12 mouse cellular contexts compared by ENCODE assay signal in genomic region chr12:41558956-41559735, GRCm38 (mm10).
A peak's percentile ranks its signal among the peaks of the same experiment; 100 is the strongest.
DNase-seq lines count a peak whose midpoint lies in the region; ATAC-seq lines count a peak whose summit lies in the region.
"Had no signal": no experiment of that assay in that cellular context is flagged by ENCODE, and none has a peak within 500 bp of the region (broad histone marks: within the 10 kb centered on the region; RNA-seq: fewer than 3 reads in every experiment).

No protein-coding gene starts in this region.

- WGBS in hindbrain, embryonic 13.5 days = 16% methylated on average over 5 of the region's 5 CpGs
- 16% methylated on average over 5 of the region's 5 CpGs for WGBS in hindbrain, embryonic 11.5 days
- whole genome bisulfite sequencing in forebrain, embryonic 12.5 days = 3% methylated on average over 5 of the region's 5 CpGs
- WGBS in kidney, embryonic 16.5 days = 38% methylated on average over 5 of the region's 5 CpGs

- no peak overlapping the region for H3K4me2 ChIP-seq in hindbrain, embryonic 13.5 days
- no peak overlapping the region for H3K4me2 ChIP-seq in hindbrain, embryonic 11.5 days (replicated peaks; ENCODE audit: low read depth, low read length)
- H3K4me2 ChIP-seq in forebrain, embryonic 12.5 days = no peak overlapping the region
- H3K4me2 ChIP-seq in kidney, embryonic 16.5 days (replicated peaks; ENCODE audit: low read depth, low read length) = no peak overlapping the region
- H3K4me2 ChIP-seq: embryonic facial prominence, embryonic 12.5 days had no signal

- H3K4me1 ChIP-seq in hindbrain, embryonic 13.5 days (replicated peaks) = peaks cover 5% of the 10 kb centered on the region
- no peaks in the 10 kb centered on the region for H3K4me1 ChIP-seq in hindbrain, embryonic 11.5 days (replicated peaks; ENCODE audit: control insufficient read depth, insufficient read depth, low read length)
- peaks cover 15% of the 10 kb centered on the region for H3K4me1 ChIP-seq in forebrain, embryonic 12.5 days
- H3K4me1 ChIP-seq in kidney, embryonic 16.5 days (ENCODE audit: insufficient read depth, low read length) = no peaks in the 10 kb centered on the region
- H3K4me1 ChIP-seq: embryonic facial prominence, embryonic 12.5 days had no signal

- no peaks in the 10 kb centered on the region for H3K36me3 ChIP-seq in hindbrain, embryonic 13.5 days
- no peaks in the 10 kb centered on the region for H3K36me3 ChIP-seq in hindbrain, embryonic 11.5 days (ENCODE audit: control insufficient read depth, insufficient read depth, low read length)
- H3K36me3 ChIP-seq in forebrain, embryonic 12.5 days (replicated peaks) = no peaks in the 10 kb centered on the region
- H3K36me3 ChIP-seq in kidney, embryonic 16.5 days (ENCODE audit: insufficient read depth, low read length) = no peaks in the 10 kb centered on the region
- H3K36me3 ChIP-seq: embryonic facial prominence, embryonic 12.5 days had no signal

- peak overlapping the region; percentile 30; the same call in 1 of the 2 replicates for H3K27ac ChIP-seq in hindbrain, embryonic 13.5 days
- no peak overlapping the region for H3K27ac ChIP-seq in hindbrain, embryonic 11.5 days (ENCODE audit: low read depth, low read length)
- no peak overlapping the region for H3K27ac ChIP-seq in forebrain, embryonic 12.5 days
- peak overlapping the region; percentile 34; the same call in 1 of the 2 replicates for H3K27ac ChIP-seq in kidney, embryonic 16.5 days (ENCODE audit: low read length)
- H3K27ac ChIP-seq: embryonic facial prominence, embryonic 12.5 days; macrophage had no signal

- ATAC-seq in hindbrain, embryonic 13.5 days (ENCODE audit: low FRiP score) = 0 out of 2 replicates have a peak, but pooled peaks have one; percentile 43
- no peak for ATAC-seq in hindbrain, embryonic 11.5 days (ENCODE audit: low FRiP score)
- ATAC-seq in forebrain, embryonic 12.5 days (ENCODE audit: low FRiP score) = peak; percentile 89
- ATAC-seq in kidney, embryonic 16.5 days (ENCODE audit: low FRiP score, low TSS enrichment) = peak; percentile 74; the same call in 1 of the 2 replicates
- no peak for ATAC-seq in monocyte, adult 5-6 weeks (replicated peaks; ENCODE audit: insufficient number of reproducible peaks, low FRiP score, low TSS enrichment, poor library complexity, severe bottlenecking)

- no peaks in the 10 kb centered on the region for H3K27me3 ChIP-seq in hindbrain, embryonic 13.5 days
- no peaks in the 10 kb centered on the region for H3K27me3 ChIP-seq in hindbrain, embryonic 11.5 days (ENCODE audit: control insufficient read depth, insufficient read depth, low read length)
- no peaks in the 10 kb centered on the region for H3K27me3 ChIP-seq in forebrain, embryonic 12.5 days
- H3K27me3 ChIP-seq in kidney, embryonic 16.5 days (ENCODE audit: insufficient read depth, low read length) = no peaks in the 10 kb centered on the region
- H3K27me3 ChIP-seq: embryonic facial prominence, embryonic 12.5 days had no signal

- H3K9me3 ChIP-seq in hindbrain, embryonic 13.5 days = no peaks in the 10 kb centered on the region
- no peaks in the 10 kb centered on the region for H3K9me3 ChIP-seq in hindbrain, embryonic 11.5 days (ENCODE audit: control insufficient read depth, low read length)
- H3K9me3 ChIP-seq in forebrain, embryonic 12.5 days = no peaks in the 10 kb centered on the region
- H3K9me3 ChIP-seq in kidney, embryonic 16.5 days (ENCODE audit: low read length) = no peaks in the 10 kb centered on the region
- H3K9me3 ChIP-seq: embryonic facial prominence, embryonic 12.5 days had no signal

- H3K9ac ChIP-seq in hindbrain, embryonic 13.5 days = no peak overlapping the region
- no peak overlapping the region for H3K9ac ChIP-seq in hindbrain, embryonic 11.5 days (ENCODE audit: low read depth, low read length)
- H3K9ac ChIP-seq in forebrain, embryonic 12.5 days = no peak overlapping the region
- no peak overlapping the region for H3K9ac ChIP-seq in kidney, embryonic 16.5 days (replicated peaks; ENCODE audit: low read length)
- H3K9ac ChIP-seq: embryonic facial prominence, embryonic 12.5 days had no signal

- no peak for DNase-seq in hindbrain, embryonic 11.5 days (ENCODE audit: low spot score)
- DNase-seq in retina, postnatal 1 day = peak; percentile 6
- no peak for DNase-seq in thymus, postnatal 0 days (ENCODE audit: low spot score)
- DNase-seq in urinary bladder, postnatal 36 days (ENCODE audit: low spot score in 2 of 2) = no peak
- DNase-seq: B cell, adult 2 months; layer of hippocampus, adult 9-11 months had no signal

- H3K4me3 ChIP-seq in hindbrain, embryonic 13.5 days = no peak overlapping the region
- H3K4me3 ChIP-seq in hindbrain, embryonic 11.5 days (ENCODE audit: low read depth, low read length) = no peak overlapping the region
- no peak overlapping the region for H3K4me3 ChIP-seq in forebrain, embryonic 12.5 days (replicated peaks)
- no peak overlapping the region for H3K4me3 ChIP-seq in kidney, embryonic 16.5 days (ENCODE audit: low read length)
- H3K4me3 ChIP-seq: embryonic facial prominence, embryonic 12.5 days had no signal

Comparison
In these comparisons a context has a peak if more than half of its experiments do, and no peak if none do; other contexts are left out.
1. ATAC-seq: peak in hindbrain, embryonic 13.5 days (single experiment), forebrain, embryonic 12.5 days (single experiment) and kidney, embryonic 16.5 days (single experiment); none in hindbrain, embryonic 11.5 days (single experiment) and monocyte, adult 5-6 weeks (single experiment).
2. H3K27ac ChIP-seq: peak in hindbrain, embryonic 13.5 days (single experiment) and kidney, embryonic 16.5 days (single experiment); none in hindbrain, embryonic 11.5 days (single experiment) and forebrain, embryonic 12.5 days (single experiment).